Mouse (Mus musculus): ENCODE data around the gene Rad51ap2.

DNA sequence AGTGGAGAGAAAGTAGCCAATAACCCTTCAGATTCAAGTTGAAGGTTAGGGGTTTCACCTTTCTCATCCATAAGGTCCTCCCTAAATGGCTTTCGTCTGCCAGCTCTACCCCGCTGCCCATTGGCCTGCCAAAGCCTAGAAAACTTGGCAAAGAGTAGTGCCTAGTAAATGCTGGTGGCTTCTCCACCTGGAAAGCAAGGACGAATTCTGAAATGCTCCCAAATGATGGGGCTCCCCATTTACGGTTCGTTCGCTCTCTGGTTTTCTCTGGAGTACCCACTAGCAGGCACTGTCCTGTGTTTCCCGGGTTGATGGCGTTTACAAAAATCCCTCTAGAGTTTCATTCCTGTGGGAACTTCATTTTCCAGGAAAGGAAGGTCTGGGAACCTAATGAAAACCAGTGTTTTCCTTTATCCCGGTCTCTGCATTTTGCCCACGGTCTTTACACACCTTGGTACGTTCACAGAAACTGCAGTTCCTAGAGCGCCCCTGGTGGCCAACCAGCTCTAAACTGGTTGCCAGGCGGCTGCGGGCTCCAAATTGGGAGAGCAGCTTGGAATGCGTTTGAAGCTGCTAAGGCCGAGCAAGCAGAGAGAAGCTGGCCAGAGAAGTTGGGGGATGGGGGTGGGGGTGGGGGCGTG is 18.5 kb upstream of the Rad51ap2 start:
- peak; percentile 77 for TF ChIP-seq CTCF (IDR thresholded peaks at IDR 0.05; ENCODE audit: low read depth)
- no peak for TF ChIP-seq EP300 (optimal IDR thresholded peaks at IDR 0.05)

Measured in stomach, postnatal 0 days (tissue).